Mouse (Mus musculus): Measurements from ENCODE around the gene Qdpr.

The Qdpr gene

DNA sequence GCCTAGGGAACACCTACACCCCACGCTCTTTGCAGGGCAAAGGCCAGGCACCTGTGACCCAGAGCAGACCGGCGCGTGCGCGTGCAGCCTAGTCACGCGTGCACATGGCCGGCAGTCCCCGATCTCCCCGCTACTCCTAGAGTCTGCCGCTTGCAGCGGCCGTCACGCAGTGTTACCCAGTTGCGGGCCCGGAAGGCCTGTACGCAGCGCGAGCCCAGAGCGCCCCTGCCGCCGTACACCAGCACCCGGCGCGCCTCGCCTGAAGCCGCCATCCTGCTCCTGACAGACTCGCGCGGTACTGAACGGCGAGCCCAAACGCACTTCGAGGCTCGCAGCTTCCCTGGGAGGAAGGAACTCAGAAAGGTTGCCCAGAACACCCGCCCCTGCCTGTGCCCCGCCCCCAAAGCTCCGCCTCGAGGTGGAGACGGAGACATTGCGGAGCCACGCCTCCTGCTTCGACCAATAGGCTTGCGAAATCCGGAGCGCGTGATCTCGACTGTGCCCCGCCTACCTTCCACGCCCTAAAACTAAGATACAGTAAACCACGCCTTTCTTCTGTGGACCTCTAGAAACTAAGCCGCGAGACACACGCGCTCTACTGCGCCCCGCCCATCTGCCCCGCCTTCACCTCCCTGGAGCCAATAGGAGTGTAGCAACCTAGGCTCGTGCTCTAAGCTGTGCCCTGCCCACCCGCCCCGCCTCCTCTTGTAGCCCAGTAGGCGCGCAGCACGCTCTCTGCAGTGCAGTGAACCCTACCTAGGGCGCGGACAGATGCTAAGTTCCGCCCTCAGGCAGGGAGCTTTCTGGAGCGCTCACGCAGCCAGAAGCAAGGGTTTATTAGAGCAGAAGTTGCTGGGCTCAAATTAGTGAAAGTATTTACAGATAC lies at the start of gene Qdpr:
Qdpr (minus strand) TSS at position 406 of the 886 bp plus-strand sequence.
- DNase-seq: peak; percentile 92 to 93

DNA sequence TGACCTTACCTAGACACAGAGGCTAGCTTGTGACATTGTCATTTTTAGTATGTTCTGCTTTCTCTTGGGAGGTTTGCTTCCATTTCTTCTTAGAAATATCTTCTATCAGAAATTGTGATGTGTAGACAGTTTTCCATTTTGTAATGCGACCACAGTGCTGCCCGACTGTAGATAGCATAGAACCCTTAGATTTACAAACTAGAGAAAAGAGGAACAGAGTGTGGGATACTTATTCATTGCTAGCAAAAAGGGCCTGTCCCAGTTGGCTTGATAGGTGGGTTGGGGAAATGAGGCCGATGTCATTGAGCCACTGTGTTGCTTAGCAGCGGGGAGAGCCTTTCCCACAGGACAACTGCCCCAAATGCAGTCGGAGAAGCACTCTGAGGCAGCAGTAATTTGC lies 47.5 kb upstream of the Qdpr start:
- DNase-seq: no peak

GRCm38 (mm10) chr5:45496930-45497550 lies 47.0 kb upstream of the Qdpr start:
- DNase-seq: no peak

- no peak for DNase-seq
Measured at GRCm38 (mm10) chr5:45496479-45496878, 46.4 kb upstream of the Qdpr start.

- DNase-seq: no peak
Measured at GRCm38 (mm10) chr5:45496042-45496441, 46.0 kb upstream of the Qdpr start.

DNA sequence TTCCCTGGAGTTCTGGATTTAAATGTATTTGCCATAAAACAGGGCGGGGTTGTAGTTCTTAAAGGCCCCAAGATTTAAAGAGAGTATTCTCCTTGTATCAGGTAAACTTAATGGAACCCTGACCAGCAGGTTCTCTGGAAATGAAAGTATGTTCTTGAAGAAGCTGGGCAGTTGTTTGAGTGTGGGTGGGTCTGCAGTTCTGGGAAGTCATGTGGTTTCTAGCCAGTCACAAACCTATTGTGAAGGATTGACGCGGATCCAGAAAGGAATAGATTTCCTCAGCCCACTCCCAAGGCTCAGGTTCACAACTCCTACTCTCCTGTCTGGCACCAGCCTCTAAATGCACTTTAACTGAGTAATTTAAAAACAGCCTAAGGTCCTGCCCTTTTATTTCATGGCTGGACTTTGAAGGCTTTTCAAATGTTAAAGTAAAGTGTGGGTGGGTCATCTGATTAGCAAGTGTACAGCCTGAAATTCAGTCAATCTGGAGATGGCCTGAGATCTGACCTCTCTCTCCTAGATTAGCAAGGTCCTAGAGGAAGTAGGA lies 45.5 kb upstream of the Qdpr start:
- DNase-seq: no peak

- no peak for DNase-seq
Measured at GRCm38 (mm10) chr5:45494093-45494755, 44.2 kb upstream of the Qdpr start.

- peak; percentile 98 to 100 for DNase-seq
Measured at GRCm38 (mm10) chr5:45493191-45494092, 43.4 kb upstream of the Qdpr start, which contains the start of gene Lap3. Gene Lap3 (plus strand): TSS chr5:45493374.

DNA sequence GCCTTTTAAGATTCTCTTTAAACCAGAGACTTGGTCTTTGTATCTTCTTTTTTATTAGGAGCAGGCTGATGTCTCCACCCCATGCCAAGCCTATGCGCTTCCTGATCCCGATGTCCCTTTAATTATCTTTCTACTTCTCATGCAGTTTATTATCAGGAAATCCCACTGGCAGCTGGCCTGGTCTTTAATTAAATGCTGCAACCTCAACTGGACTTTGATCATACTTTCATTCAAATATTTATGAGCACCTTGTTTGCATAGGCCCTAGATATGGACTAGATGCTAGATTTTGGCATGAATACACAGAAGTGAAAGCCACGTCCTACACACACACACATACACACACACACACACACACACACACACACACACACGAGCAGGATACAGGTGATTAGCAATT lies 41.7 kb upstream of the Qdpr start:
- DNase-seq: no peak

DNA sequence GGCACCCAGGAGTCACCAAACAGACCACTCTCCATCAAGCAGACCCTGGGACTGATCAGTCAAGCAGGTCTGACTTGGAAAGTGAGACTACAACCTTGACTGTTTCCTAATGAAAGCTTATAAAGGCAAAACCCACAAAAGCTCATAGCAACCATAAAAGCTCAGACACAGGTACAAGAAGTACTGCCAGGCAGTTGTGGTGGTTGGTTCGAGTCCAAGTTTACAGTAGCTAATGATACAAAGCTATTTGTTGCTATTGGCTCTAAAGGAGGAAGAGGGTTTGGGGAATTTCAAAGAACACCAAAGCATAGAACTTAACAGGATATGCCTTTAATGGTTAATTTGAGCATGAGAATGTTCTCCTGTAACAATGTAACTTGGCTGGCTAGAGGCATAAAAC lies 33.6 kb upstream of the Qdpr start:
- DNase-seq: no peak

GRCm38 (mm10) chr5:45482607-45483006 lies 32.6 kb upstream of the Qdpr start:
- no peak for DNase-seq

- DNase-seq: no peak
Measured at GRCm38 (mm10) chr5:45481125-45481524, 31.1 kb upstream of the Qdpr start.

DNA sequence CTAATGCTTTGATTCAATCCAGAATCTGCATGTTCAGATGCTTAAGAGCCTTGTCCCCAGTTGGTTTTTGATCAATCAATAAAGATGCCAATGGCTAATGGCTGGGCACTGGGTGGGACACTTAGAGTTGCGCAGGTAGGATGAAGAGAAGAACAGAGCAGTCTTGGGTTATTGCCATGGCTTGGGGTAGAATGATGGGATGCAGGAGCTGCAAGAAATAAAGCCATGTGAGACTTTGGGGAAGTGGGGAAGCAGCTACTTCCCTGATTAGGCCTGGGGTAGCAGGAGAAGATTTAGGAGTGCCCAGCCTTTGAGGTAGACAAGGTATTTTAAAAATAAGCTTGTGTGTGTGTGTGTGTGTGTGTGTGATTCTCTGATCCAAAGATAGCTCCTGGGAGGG lies 30.0 kb upstream of the Qdpr start:
- DNase-seq: no peak

GRCm38 (mm10) chr5:45477601-45478000 lies 27.6 kb upstream of the Qdpr start:
- no peak for DNase-seq

GRCm38 (mm10) chr5:45476288-45476687 lies 26.3 kb upstream of the Qdpr start:
- no peak for DNase-seq

- no peak for DNase-seq
Measured at GRCm38 (mm10) chr5:45475771-45476170, 25.7 kb upstream of the Qdpr start.

- no peak for DNase-seq
Measured at GRCm38 (mm10) chr5:45474758-45475157, 24.7 kb upstream of the Qdpr start.

DNA sequence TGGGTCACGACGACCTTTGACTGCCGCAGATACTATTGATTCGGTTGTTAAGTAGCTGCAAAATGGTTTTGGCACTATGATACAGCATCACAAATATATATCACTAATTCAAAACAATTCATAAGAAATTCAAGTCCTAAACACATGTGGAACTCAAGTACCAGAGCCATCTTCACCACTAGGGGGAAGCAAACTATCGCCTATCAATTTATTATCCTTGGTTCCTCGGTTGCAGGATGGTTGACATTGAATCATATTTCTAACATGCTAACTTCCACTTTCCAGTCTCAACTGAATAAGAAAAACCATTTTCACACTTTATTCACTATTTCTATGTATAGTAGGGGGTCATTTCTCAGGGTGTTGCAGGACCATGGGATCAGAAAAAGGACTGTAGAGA lies 24.2 kb upstream of the Qdpr start:
- DNase-seq: no peak

DNA sequence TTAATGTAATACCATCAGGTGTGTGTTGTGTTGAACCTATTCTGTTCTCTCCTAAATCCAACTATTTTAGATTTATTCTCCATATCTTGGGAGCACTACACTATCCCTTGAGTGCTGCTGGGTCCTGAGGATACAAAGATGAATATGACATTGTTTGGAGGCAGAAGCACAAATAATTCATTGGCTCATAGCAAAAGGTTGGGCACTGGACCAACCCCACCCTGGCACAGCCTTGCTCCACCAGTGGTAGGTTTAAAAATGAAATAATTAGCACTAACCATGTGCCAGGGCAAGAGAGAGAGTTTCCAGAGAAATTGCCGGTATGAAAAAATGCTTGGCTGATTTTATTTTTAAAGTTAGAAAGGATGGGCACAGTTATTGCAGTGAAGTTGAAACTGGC lies 23.5 kb upstream of the Qdpr start:
- DNase-seq: no peak

GRCm38 (mm10) chr5:45472880-45473450 lies 22.9 kb upstream of the Qdpr start:
- DNase-seq: no peak

DNA sequence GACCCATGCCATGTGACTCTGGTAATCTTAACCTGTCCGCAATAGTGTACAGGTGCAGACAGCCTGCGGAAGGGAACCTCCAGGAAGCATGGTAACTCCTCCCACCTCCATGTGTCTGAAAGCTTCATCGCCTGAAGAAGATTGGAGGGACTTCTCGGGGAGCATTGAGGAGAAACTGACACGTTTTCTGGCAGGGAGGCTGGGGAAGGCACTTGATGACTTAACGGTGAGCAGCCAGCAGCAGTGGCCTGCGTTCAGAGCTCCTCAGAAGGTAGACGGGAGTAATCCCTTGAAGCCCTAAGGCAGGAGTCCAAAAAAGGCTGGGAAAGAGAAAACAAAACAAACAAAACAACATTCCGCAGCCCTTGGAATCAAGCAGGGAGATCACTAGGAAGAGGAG lies 4.4 kb upstream of the Qdpr start:
- no peak for DNase-seq

GRCm38 (mm10) chr5:45453451-45453850 lies 3.4 kb upstream of the Qdpr start, which contains the start of gene Clrn2:
Gene Clrn2 (plus strand): TSS chr5:45453751.
- no peak for DNase-seq
